Mouse (Mus musculus) mouse embryonic stem cell (cell line): ENCODE data around the gene Clstn2.

ENCODE experiments used
- in situ Hi-C, 2 experiments: fragments of 300-500 bp; cut with MboI; formaldehyde crosslinking; loops; 1 replicate in 1 of 2; 3 replicates in 1 of 2; pipeline ENCODE4 v1.14.3; 2019 to 2020; ENCODE audit warnings: low sequenced_read_pairs in 2 of 2, low pct_unique_long_range_greater_than_20kb in 1 of 2, mixed read lengths in 1 of 2; ENCODE audit not compliant: unreplicated experiment in 1 of 2

The Clstn2 gene

GRCm38 (mm10) chr9:97527276-97527675, 505.7 kb downstream of the Clstn2 start:
- in situ Hi-C loops = no loop called here

GRCm38 (mm10) chr9:97525563-97525962, 507.4 kb downstream of the Clstn2 start:
- in situ Hi-C loops = no loop called here

- in situ Hi-C loops = no loop called here
Measured at GRCm38 (mm10) chr9:97524861-97525260, 508.1 kb downstream of the Clstn2 start.

GRCm38 (mm10) chr9:97520771-97521170, 512.2 kb downstream of the Clstn2 start:
- in situ Hi-C loops = no loop called here

GRCm38 (mm10) chr9:97517006-97517405, 516.0 kb downstream of the Clstn2 start:
- in situ Hi-C loops = no loop called here

- in situ Hi-C loops = no loop called here
Measured at GRCm38 (mm10) chr9:97514639-97515038, 518.3 kb downstream of the Clstn2 start.

- in situ Hi-C loops = no loop called here
Measured at GRCm38 (mm10) chr9:97512282-97512850, 520.6 kb downstream of the Clstn2 start.

- in situ Hi-C loops = no loop called here
Measured at GRCm38 (mm10) chr9:97501416-97501815, 531.6 kb downstream of the Clstn2 start.

- in situ Hi-C loops = no loop called here
Measured at GRCm38 (mm10) chr9:97495056-97495455, 537.9 kb downstream of the Clstn2 start.

GRCm38 (mm10) chr9:97491626-97492025, 541.4 kb downstream of the Clstn2 start:
- in situ Hi-C loops = no loop called here

GRCm38 (mm10) chr9:97490591-97491176, 542.3 kb downstream of the Clstn2 start:
- in situ Hi-C loops = no loop called here

GRCm38 (mm10) chr9:97486826-97487225, 546.2 kb downstream of the Clstn2 start:
- in situ Hi-C loops = no loop called here

- in situ Hi-C loops = no loop called here
Measured at GRCm38 (mm10) chr9:97481187-97481586, 551.8 kb downstream of the Clstn2 start.

- in situ Hi-C loops = no loop called here
Measured at GRCm38 (mm10) chr9:97476961-97477360, 556.0 kb downstream of the Clstn2 start.

GRCm38 (mm10) chr9:97476456-97476855, 556.5 kb downstream of the Clstn2 start:
- in situ Hi-C loops = no loop called here

GRCm38 (mm10) chr9:97474896-97475295, 558.1 kb downstream of the Clstn2 start:
- in situ Hi-C loops = no loop called here

GRCm38 (mm10) chr9:97471014-97471591, 561.9 kb downstream of the Clstn2 start:
- in situ Hi-C loops = no loop called here

- in situ Hi-C loops = no loop called here
Measured at GRCm38 (mm10) chr9:97460452-97460851, 572.5 kb downstream of the Clstn2 start.

- in situ Hi-C loops = no loop called here
Measured at GRCm38 (mm10) chr9:97459745-97460144, 573.2 kb downstream of the Clstn2 start.
